Mouse (Mus musculus): ENCODE measurements around the gene Ddr1. TPM values are rescaled to one million over a fixed set of nuclear protein-coding genes. Genes with fewer than 3 reads are reported as not detected.

The Ddr1 gene
- polyA plus RNA-seq, 1 experiment, result 65.6 TPM

GRCm38 (mm10) chr17:35702605-35703004 is 1.8 kb downstream of the Ddr1 start:
- TF ChIP-seq TCF3 (IDR thresholded peaks at IDR 0.05; ENCODE audit: insufficient read length, low read depth) (no peak), CEBPB (IDR thresholded peaks at IDR 0.05; ENCODE audit: insufficient read depth, poor library complexity, severe bottlenecking) (no peak), POLR2A (IDR thresholded peaks at IDR 0.05; ENCODE audit: insufficient read length, low read depth) (no peak), MAX (IDR thresholded peaks at IDR 0.05; ENCODE audit: low read depth) (no peak), TCF12 (IDR thresholded peaks at IDR 0.05; ENCODE audit: insufficient read depth, poor library complexity, severe bottlenecking) (no peak), POLR2AphosphoS2 (IDR thresholded peaks at IDR 0.05; ENCODE audit: insufficient read length, low read depth) (no peak), MYOG (IDR thresholded peaks at IDR 0.05; ENCODE audit: control insufficient read depth in 1 of 3, insufficient read depth in 1 of 3, insufficient read length in 2 of 3, low read depth in 2 of 3) (no peak), USF1 (IDR thresholded peaks at IDR 0.05; ENCODE audit: low read depth) (no peak), MYOD1 (IDR thresholded peaks at IDR 0.05; ENCODE audit: control insufficient read depth in 1 of 3, insufficient read length in 2 of 3, low read depth in 2 of 3) (no peak), SRF (IDR thresholded peaks at IDR 0.05; ENCODE audit: control insufficient read depth, insufficient read length, low read depth) (no peak), REST (IDR thresholded peaks at IDR 0.05; ENCODE audit: insufficient read depth, insufficient read length) (no peak), E2F4 (IDR thresholded peaks at IDR 0.05; ENCODE audit: insufficient read depth) (no peak)
- H3ac ChIP-seq (ENCODE audit: control insufficient read depth, insufficient read length), result peak overlapping the region; percentile 22
- H3K27me3 ChIP-seq (ENCODE audit: control insufficient read depth, insufficient read depth, insufficient read length), result no peaks in the 10 kb centered on the region
- peak overlapping the region; percentile 87 for H3K4me2 ChIP-seq (ENCODE audit: low read depth)
- peaks cover 27% of the 10 kb centered on the region for H3K79me2 ChIP-seq (ENCODE audit: control insufficient read depth, insufficient read depth)
- no peaks in the 10 kb centered on the region for H3K36me3 ChIP-seq (ENCODE audit: control insufficient read depth, insufficient read depth)
- H3K4me3 ChIP-seq, result peak overlapping the region; percentile 52

- H3K27me3 ChIP-seq (ENCODE audit: control insufficient read depth, insufficient read depth, insufficient read length), result no peaks in the 10 kb centered on the region
- H3K4me2 ChIP-seq (ENCODE audit: low read depth), result peak overlapping the region; percentile 87
- TF ChIP-seq MAX (IDR thresholded peaks at IDR 0.05; ENCODE audit: low read depth) (no peak), SRF (IDR thresholded peaks at IDR 0.05; ENCODE audit: control insufficient read depth, insufficient read length, low read depth) (no peak), USF1 (IDR thresholded peaks at IDR 0.05; ENCODE audit: low read depth) (no peak), CEBPB (IDR thresholded peaks at IDR 0.05; ENCODE audit: insufficient read depth, poor library complexity, severe bottlenecking) (no peak), MYOD1 (IDR thresholded peaks at IDR 0.05; ENCODE audit: control insufficient read depth in 1 of 3, insufficient read length in 2 of 3, low read depth in 2 of 3) (no peak), E2F4 (IDR thresholded peaks at IDR 0.05; ENCODE audit: insufficient read depth) (no peak), POLR2AphosphoS2 (IDR thresholded peaks at IDR 0.05; ENCODE audit: insufficient read length, low read depth) (no peak), POLR2A (IDR thresholded peaks at IDR 0.05; ENCODE audit: insufficient read length, low read depth) (no peak), REST (IDR thresholded peaks at IDR 0.05; ENCODE audit: insufficient read depth, insufficient read length) (no peak), TCF3 (IDR thresholded peaks at IDR 0.05; ENCODE audit: insufficient read length, low read depth) (no peak), TCF12 (IDR thresholded peaks at IDR 0.05; ENCODE audit: insufficient read depth, poor library complexity, severe bottlenecking) (no peak)
- peak overlapping the region; percentile 52 for H3K4me3 ChIP-seq
- no peaks in the 10 kb centered on the region for H3K36me3 ChIP-seq (ENCODE audit: control insufficient read depth, insufficient read depth)
- H3K79me2 ChIP-seq (ENCODE audit: control insufficient read depth, insufficient read depth), result peaks cover 33% of the 10 kb centered on the region
- H3ac ChIP-seq (ENCODE audit: control insufficient read depth, insufficient read length), result peak overlapping the region; percentile 22
These were observed 2.4 kb downstream of the Ddr1 start for GRCm38 (mm10) chr17:35701978-35702461.

GRCm38 (mm10) chr17:35701203-35701977 is 3.0 kb downstream of the Ddr1 start:
- Histone ChIP-seq H3K4me2 (ENCODE audit: low read depth) (peak overlapping the region; percentile 87), H3K4me3 (peak overlapping the region; percentile 52), H3K36me3 (ENCODE audit: control insufficient read depth, insufficient read depth) (no peaks in the 10 kb centered on the region), H3K79me2 (ENCODE audit: control insufficient read depth, insufficient read depth) (peaks cover 39% of the 10 kb centered on the region), H3K27me3 (ENCODE audit: control insufficient read depth, insufficient read depth, insufficient read length) (no peaks in the 10 kb centered on the region), H3ac (ENCODE audit: control insufficient read depth, insufficient read length) (peak overlapping the region; percentile 22)
- TF ChIP-seq MYOD1 (IDR thresholded peaks at IDR 0.05; ENCODE audit: control insufficient read depth in 1 of 3, insufficient read length in 2 of 3, low read depth in 2 of 3) (no peak), REST (IDR thresholded peaks at IDR 0.05; ENCODE audit: insufficient read depth, insufficient read length) (no peak), POLR2A (IDR thresholded peaks at IDR 0.05; ENCODE audit: insufficient read length, low read depth) (no peak)

- no peaks in the 10 kb centered on the region for H3K36me3 ChIP-seq (ENCODE audit: control insufficient read depth, insufficient read depth)
- H3K4me2 ChIP-seq (ENCODE audit: low read depth), result peak overlapping the region; percentile 89
- H3ac ChIP-seq (ENCODE audit: control insufficient read depth, insufficient read length), result peak overlapping the region; percentile 22
- no peaks in the 10 kb centered on the region for H3K27me3 ChIP-seq (ENCODE audit: control insufficient read depth, insufficient read depth, insufficient read length)
- H3K4me3 ChIP-seq, result peak overlapping the region; percentile 52
- peaks cover 49% of the 10 kb centered on the region for H3K79me2 ChIP-seq (ENCODE audit: control insufficient read depth, insufficient read depth)
- no peak for TF ChIP-seq TCF3 (IDR thresholded peaks at IDR 0.05; ENCODE audit: insufficient read length, low read depth)
- peak; percentile 77 for TF ChIP-seq POLR2A (IDR thresholded peaks at IDR 0.05; ENCODE audit: insufficient read length, low read depth)
- peak; percentile 76 for TF ChIP-seq POLR2AphosphoS2 (IDR thresholded peaks at IDR 0.05; ENCODE audit: insufficient read length, low read depth)
- no peak for TF ChIP-seq MAX (IDR thresholded peaks at IDR 0.05; ENCODE audit: low read depth)
- peak; percentile 14 to 91 (median 78) for TF ChIP-seq MYOG (IDR thresholded peaks at IDR 0.05; ENCODE audit: control insufficient read depth in 1 of 3, insufficient read depth in 1 of 3, insufficient read length in 2 of 3, low read depth in 2 of 3)
- no peak for TF ChIP-seq USF1 (IDR thresholded peaks at IDR 0.05; ENCODE audit: low read depth)
- TF ChIP-seq MYOD1 (IDR thresholded peaks at IDR 0.05; ENCODE audit: control insufficient read depth in 1 of 3, insufficient read length in 2 of 3, low read depth in 2 of 3), result peak in 2 of 3 experiments; percentile 84 to 86
- TF ChIP-seq REST (IDR thresholded peaks at IDR 0.05; ENCODE audit: insufficient read depth, insufficient read length), result no peak
These were observed 4.0 kb downstream of the Ddr1 start for GRCm38 (mm10) chr17:35700371-35700961.
